Mouse (Mus musculus) retina, embryonic 14.5 days (tissue): ENCODE measurements around the gene Olfr1388.
A peak's percentile ranks its signal among the peaks of the same experiment; 100 is the strongest.
"Not testable (repeated sequence)": the region's sequence is repeated elsewhere in the genome, so short reads cannot be mapped to it uniquely, and the experiment has no call there.

Experiments
- DNase-seq: peaks from one replicate; pipeline ENCODE4 v3.0.0-alpha.2; 2015; ENCODE audit warnings: low spot score

The Olfr1388 gene

GRCm38 (mm10) chr11:49436411-49436810, at the start of gene Olfr1388:
Olfr1388 (plus strand) TSS chr11:49436624.
- no peak for DNase-seq

- DNase-seq, result not testable (repeated sequence)
Observed at GRCm38 (mm10) chr11:49392707-49393106, 43.7 kb upstream of the Olfr1388 start.

GRCm38 (mm10) chr11:49406784-49407183, 29.6 kb upstream of the Olfr1388 start:
- DNase-seq, result no peak

GRCm38 (mm10) chr11:49410540-49410939, 25.9 kb upstream of the Olfr1388 start:
- peak; percentile 54 for DNase-seq

- DNase-seq, result no peak
Observed at GRCm38 (mm10) chr11:49422767-49423166, 13.7 kb upstream of the Olfr1388 start, which contains the start of gene Olfr1389. Olfr1389 (plus strand) TSS chr11:49423067.

GRCm38 (mm10) chr11:49425257-49425927, 11.0 kb upstream of the Olfr1388 start:
- DNase-seq, result no peak

- DNase-seq, result no peak
Observed at GRCm38 (mm10) chr11:49429641-49430040, 6.8 kb upstream of the Olfr1388 start.

GRCm38 (mm10) chr11:49455043-49455442, 18.6 kb downstream of the Olfr1388 start, which contains the start of gene Olfr1387:
Olfr1387 (plus strand) TSS chr11:49455343.
- DNase-seq, result no peak

GRCm38 (mm10) chr11:49464746-49465145, 28.3 kb downstream of the Olfr1388 start, which contains the start of gene Olfr1386:
Olfr1386 (plus strand) TSS chr11:49465046.
- not testable (repeated sequence) for DNase-seq

GRCm38 (mm10) chr11:49485973-49486372, 49.5 kb downstream of the Olfr1388 start:
- DNase-seq, result no peak

GRCm38 (mm10) chr11:49488770-49489169, 52.3 kb downstream of the Olfr1388 start, which contains the start of gene Olfr1385:
Olfr1385 (plus strand) TSS chr11:49489070.
- not testable (repeated sequence) for DNase-seq
